Mouse (Mus musculus) liver, embryonic 14.5 days (tissue): ENCODE measurements at regions not wholly inside any gene's neighbourhood (a gene's known extent, or its start where the extent isn't known, plus 50 kb on each side); places are given as distances from the start of the nearest gene placed in this dataset.

Source experiments
- ATAC-seq: fragments of 200-750 bp; cut with Nextera tagmentation; 2 replicates; pipeline ENCODE4 v1.8.0; 2017; ENCODE audit warnings: moderate number of reproducible peaks, mild to moderate bottlenecking, moderate library complexity; ENCODE audit not compliant: insufficient read depth
- DNase-seq, 3 experiments: peaks; one replicate each; pipeline ENCODE4 v3.0.0-alpha.2; 2012 to 2013; ENCODE audit warnings: low read depth in 3 of 3, low spot score in 3 of 3
- H3K27ac ChIP-seq: fragments of 300-500 bp; sonication (generic); 2 replicates; pipeline ENCODE4 v1.5.1; 2014; ENCODE audit warnings: moderate library complexity, mild to moderate bottlenecking, control low read depth, inconsistent platforms
- H3K27me3 ChIP-seq: fragments of 300-500 bp; sonication (generic); 2 replicates; pipeline ENCODE4 v1.6.1; 2014; ENCODE audit warnings: mild to moderate bottlenecking, low read length, moderate library complexity; ENCODE audit not compliant: control insufficient read depth, insufficient read depth
- H3K36me3 ChIP-seq: fragments of 300-500 bp; sonication (generic); replicated peaks from 2 replicates; pipeline ENCODE4 v1.6.1; 2014; ENCODE audit warnings: low read depth; ENCODE audit not compliant: control insufficient read depth, insufficient read depth
- H3K4me1 ChIP-seq, 2 experiments: fragments of 200-500 bp in 1 of 2; fragments of 300-500 bp in 1 of 2; sonication (generic) in 1 of 2; replicated peaks; 2 replicates each; pipeline ENCODE4 v1.6.1; 2012 to 2014; ENCODE audit warnings: antibody characterized with exemption in 1 of 2, inconsistent platforms in 1 of 2, low read length in 1 of 2; ENCODE audit not compliant: control insufficient read depth in 2 of 2, insufficient read depth in 2 of 2
- H3K4me2 ChIP-seq: fragments of 300-500 bp; sonication (generic); 2 replicates; pipeline ENCODE4 v1.6.1; 2014; ENCODE audit warnings: low read depth, mild to moderate bottlenecking, control low read depth, moderate library complexity
- H3K4me3 ChIP-seq, 2 experiments: fragments of 200-500 bp in 1 of 2; fragments of 300-500 bp in 1 of 2; sonication (generic) in 1 of 2; 2 replicates each; pipeline ENCODE4 v1.5.1; 2012 to 2014; ENCODE audit warnings: low read depth in 2 of 2, low read length in 2 of 2, mild to moderate bottlenecking in 2 of 2, control low read depth in 1 of 2, inconsistent platforms in 1 of 2, moderate library complexity in 1 of 2; ENCODE audit not compliant: insufficient read depth in 1 of 2
- H3K9ac ChIP-seq: fragments of 300-500 bp; sonication (generic); replicated peaks from 2 replicates; pipeline ENCODE4 v1.6.1; 2014; ENCODE audit warnings: mild to moderate bottlenecking, control low read depth, moderate library complexity
- H3K9me3 ChIP-seq: fragments of 300-500 bp; sonication (generic); 2 replicates; pipeline ENCODE4 v1.6.1; 2016; ENCODE audit warnings: low read length, mixed read lengths; ENCODE audit not compliant: control insufficient read depth
- CTCF ChIP-seq: IDR thresholded peaks from 2 replicates; pipeline ENCODE4 v1.5.1; 2016; ENCODE audit warnings: antibody characterized with exemption, low read depth, control low read depth
- EP300 ChIP-seq: IDR thresholded peaks from 2 replicates; pipeline ENCODE4 v1.6.1; 2016; ENCODE audit warnings: antibody characterized with exemption, low read depth
- WGBS: fragments of 180-500 bp; shearing (Covaris S2); extraction: QIAGEN DNeasy Blood & Tissue Kit; methylation state at CpG from one replicate; pipeline ENCODE4 v1.1.7; 2014; ENCODE audit not compliant: insufficient replicate concordance; 5-methylcytosine and 5-hydroxymethylcytosine counted together

- no peaks in the 10 kb centered on the region for H3K4me1 ChIP-seq
- 77% methylated on average over 2 of the region's 2 CpGs for WGBS
- H3K36me3 ChIP-seq, result no peaks in the 10 kb centered on the region
- H3K9me3 ChIP-seq, result no peaks in the 10 kb centered on the region
- no peak overlapping the region for H3K27ac ChIP-seq
- no peak for ATAC-seq
- TF ChIP-seq EP300 (no peak), CTCF (no peak)
- no peak overlapping the region for H3K4me2 ChIP-seq
- H3K4me3 ChIP-seq, result no peak overlapping the region
- no peak for DNase-seq
- H3K9ac ChIP-seq, result no peak overlapping the region
- no peaks in the 10 kb centered on the region for H3K27me3 ChIP-seq
Observed at GRCm38 (mm10) chr12:77148146-77148545, 89.8 kb upstream of the Fut8 start.

GRCm38 (mm10) chr12:77143958-77144357 lies 94.0 kb upstream of the Fut8 start:
- Histone ChIP-seq H3K4me2 (no peak overlapping the region), H3K9me3 (no peaks in the 10 kb centered on the region), H3K4me3 (no peak overlapping the region), H3K9ac (no peak overlapping the region), H3K27me3 (no peaks in the 10 kb centered on the region), H3K36me3 (no peaks in the 10 kb centered on the region), H3K4me1 (no peaks in the 10 kb centered on the region), H3K27ac (no peak overlapping the region)
- DNase-seq (no peak), ATAC-seq (no peak)
- TF ChIP-seq EP300, result no peak
- no peak for TF ChIP-seq CTCF
- WGBS, result 51% methylated on average over 3 of the region's 3 CpGs

DNA sequence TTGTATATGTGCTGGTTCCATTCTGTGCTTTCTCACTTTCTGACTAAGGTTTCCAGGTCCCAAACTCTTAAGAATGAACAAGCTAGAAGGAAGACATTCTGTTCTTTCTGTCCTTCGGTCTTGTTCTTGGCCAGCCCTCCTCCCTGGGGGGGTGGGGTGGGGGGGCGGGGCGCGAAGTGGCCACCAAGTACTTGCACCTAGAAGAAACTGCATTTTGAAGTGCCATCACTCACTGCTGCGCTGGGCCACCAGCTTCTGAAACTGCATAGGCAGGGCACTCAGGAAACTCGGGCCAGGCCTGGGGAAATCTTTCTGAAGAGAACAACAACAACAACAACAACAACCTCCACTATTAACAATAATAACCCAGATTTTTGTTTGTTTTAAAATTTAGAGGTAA lies 94.4 kb upstream of the Fut8 start:
- Histone ChIP-seq H3K27me3 (no peaks in the 10 kb centered on the region), H3K36me3 (no peaks in the 10 kb centered on the region), H3K4me3 (no peak overlapping the region), H3K27ac (no peak overlapping the region), H3K9ac (no peak overlapping the region), H3K9me3 (no peaks in the 10 kb centered on the region), H3K4me2 (no peak overlapping the region), H3K4me1 (no peaks in the 10 kb centered on the region)
- DNase-seq (no peak), ATAC-seq (no peak)
- WGBS, result 29% methylated on average over 6 of the region's 6 CpGs
- TF ChIP-seq EP300, result no peak
- TF ChIP-seq CTCF, result no peak

- Histone ChIP-seq H3K27me3 (no peaks in the 10 kb centered on the region), H3K4me1 (no peaks in the 10 kb centered on the region), H3K9me3 (no peaks in the 10 kb centered on the region), H3K36me3 (no peaks in the 10 kb centered on the region), H3K4me3 (no peak overlapping the region), H3K4me2 (no peak overlapping the region), H3K9ac (no peak overlapping the region), H3K27ac (no peak overlapping the region)
- ATAC-seq (no peak), DNase-seq (no peak)
- TF ChIP-seq CTCF, result no peak
- TF ChIP-seq EP300, result no peak
- 53% methylated on average over 12 of the region's 12 CpGs for WGBS
Observed at GRCm38 (mm10) chr12:77143105-77143504, 94.8 kb upstream of the Fut8 start.

DNA sequence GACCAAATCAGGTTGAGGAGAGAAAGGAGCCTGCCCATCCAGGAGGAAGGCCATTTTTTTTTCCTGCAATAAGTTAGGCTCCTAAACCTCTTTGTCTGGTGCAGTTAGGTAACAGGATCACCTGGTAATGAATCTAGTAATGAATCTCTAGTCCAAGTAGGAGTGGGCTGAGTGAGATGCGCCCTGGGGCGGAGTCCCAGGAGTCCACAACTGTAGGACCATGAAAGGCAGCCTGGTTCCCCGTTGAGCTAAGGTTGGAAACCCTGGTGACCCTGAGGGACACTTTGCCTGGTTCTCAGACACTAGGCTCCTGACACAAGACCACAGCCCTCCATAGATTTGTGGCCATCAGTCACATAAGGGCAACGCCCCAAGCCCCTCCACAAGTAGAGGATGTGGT lies 95.7 kb upstream of the Fut8 start:
- Histone ChIP-seq H3K36me3 (no peaks in the 10 kb centered on the region), H3K4me3 (no peak overlapping the region), H3K9ac (no peak overlapping the region), H3K4me1 (no peaks in the 10 kb centered on the region), H3K4me2 (no peak overlapping the region), H3K27me3 (no peaks in the 10 kb centered on the region), H3K27ac (no peak overlapping the region), H3K9me3 (no peaks in the 10 kb centered on the region)
- TF ChIP-seq CTCF (no peak), EP300 (no peak)
- 56% methylated on average over 4 of the region's 4 CpGs for WGBS
- DNase-seq (no peak), ATAC-seq (no peak)
